Mouse (Mus musculus): ENCODE data around the gene Atxn1. TPM values are rescaled to one million over a fixed set of nuclear protein-coding genes. Genes with fewer than 3 reads are reported as not detected.

The Atxn1 gene
- polyA plus RNA-seq, 1 experiment from 2014 or later = 11.9 TPM

DNA sequence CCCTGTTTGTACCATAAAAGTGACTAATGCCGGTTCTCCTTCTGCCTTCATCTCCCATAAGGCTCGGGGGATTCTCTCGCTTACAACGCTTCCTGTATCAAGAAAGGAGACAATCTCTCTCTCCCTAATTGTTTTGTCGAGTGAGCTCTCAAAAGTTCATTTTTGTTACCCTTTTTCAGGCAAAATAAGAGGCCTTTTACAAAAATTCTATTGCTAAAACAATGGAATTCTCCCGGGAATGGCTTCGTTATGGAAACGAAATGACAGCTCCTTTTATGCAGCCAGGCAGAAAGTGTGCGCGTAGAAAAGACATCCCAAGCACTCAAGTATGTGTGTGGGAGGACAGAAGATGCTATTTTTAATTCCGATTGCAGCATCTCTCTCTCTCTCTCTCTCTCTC, 255.4 kb downstream of the Atxn1 start:
- peak; percentile 35 for DNase-seq (ENCODE audit: low spot score)
- TF ChIP-seq EP300 (IDR thresholded peaks at IDR 0.05) = no peak
- TF ChIP-seq CTCF (IDR thresholded peaks at IDR 0.05) = no peak
- no peak overlapping the region for H3K4me3 ChIP-seq (ENCODE audit: low read depth, low read length)
- WGBS = 73% methylated on average over 11 of the region's 11 CpGs
- H3K27me3 ChIP-seq (replicated peaks; ENCODE audit: insufficient read depth, low read length) = no peaks in the 10 kb centered on the region
- H3K4me2 ChIP-seq (replicated peaks; ENCODE audit: low read depth, low read length) = no peak overlapping the region
- ATAC-seq = no peak
- H3K9ac ChIP-seq (replicated peaks; ENCODE audit: low read depth) = no peak overlapping the region
- H3K36me3 ChIP-seq (ENCODE audit: insufficient read depth, low read length) = no peaks in the 10 kb centered on the region
- H3K9me3 ChIP-seq (ENCODE audit: low read length) = no peaks in the 10 kb centered on the region
- H3K27ac ChIP-seq (ENCODE audit: low read length) = no peak overlapping the region
- no peaks in the 10 kb centered on the region for H3K4me1 ChIP-seq (ENCODE audit: insufficient read depth, low read depth, low read length)

- 67% methylated on average over 7 of the region's 7 CpGs for WGBS
- Histone ChIP-seq H3K9me3 (ENCODE audit: low read length) (no peaks in the 10 kb centered on the region), H3K4me2 (replicated peaks; ENCODE audit: low read depth, low read length) (no peak overlapping the region), H3K4me3 (ENCODE audit: low read depth, low read length) (no peak overlapping the region), H3K27ac (ENCODE audit: low read length) (no peak overlapping the region), H3K36me3 (ENCODE audit: insufficient read depth, low read length) (no peaks in the 10 kb centered on the region), H3K9ac (replicated peaks; ENCODE audit: low read depth) (no peak overlapping the region), H3K27me3 (replicated peaks; ENCODE audit: insufficient read depth, low read length) (no peaks in the 10 kb centered on the region), H3K4me1 (ENCODE audit: insufficient read depth, low read depth, low read length) (no peaks in the 10 kb centered on the region)
- DNase-seq (ENCODE audit: low spot score) (no peak), ATAC-seq (no peak)
- TF ChIP-seq CTCF (IDR thresholded peaks at IDR 0.05) (no peak), EP300 (IDR thresholded peaks at IDR 0.05) (no peak)
These were observed 263.5 kb downstream of the Atxn1 start for GRCm38 (mm10) chr13:45701296-45701790.

DNA sequence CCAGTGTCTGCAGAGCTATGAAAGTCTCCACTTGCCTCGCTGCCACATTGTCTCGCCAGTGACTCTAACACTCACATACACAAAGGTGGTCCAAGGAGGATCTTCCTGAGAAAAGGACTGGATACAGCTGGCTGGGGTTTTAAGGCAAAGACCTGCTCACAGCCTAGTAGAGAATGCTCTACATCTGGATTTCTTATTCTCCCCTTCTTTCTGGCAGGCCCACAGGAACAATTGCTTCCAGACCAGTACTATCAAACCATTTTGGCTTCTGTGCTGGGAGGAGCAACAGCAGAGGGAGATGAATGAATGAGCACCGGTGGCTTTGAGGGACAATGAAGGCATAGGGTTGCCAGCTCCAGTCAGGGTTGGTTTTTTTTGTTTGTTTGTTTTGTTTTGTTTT, 265.8 kb downstream of the Atxn1 start:
- no peaks in the 10 kb centered on the region for H3K36me3 ChIP-seq (ENCODE audit: insufficient read depth, low read length)
- no peaks in the 10 kb centered on the region for H3K27me3 ChIP-seq (replicated peaks; ENCODE audit: insufficient read depth, low read length)
- H3K4me3 ChIP-seq (ENCODE audit: low read depth, low read length) = no peak overlapping the region
- 67% methylated on average over 3 of the region's 3 CpGs for WGBS
- no peak for ATAC-seq
- H3K9me3 ChIP-seq (ENCODE audit: low read length) = no peaks in the 10 kb centered on the region
- H3K9ac ChIP-seq (replicated peaks; ENCODE audit: low read depth) = no peak overlapping the region
- H3K4me2 ChIP-seq (replicated peaks; ENCODE audit: low read depth, low read length) = no peak overlapping the region
- no peaks in the 10 kb centered on the region for H3K4me1 ChIP-seq (ENCODE audit: insufficient read depth, low read depth, low read length)
- no peak for DNase-seq (ENCODE audit: low spot score)
- TF ChIP-seq EP300 (IDR thresholded peaks at IDR 0.05) = no peak
- no peak for TF ChIP-seq CTCF (IDR thresholded peaks at IDR 0.05)
- no peak overlapping the region for H3K27ac ChIP-seq (ENCODE audit: low read length)

- peak; percentile 61 for TF ChIP-seq CTCF (IDR thresholded peaks at IDR 0.05)
- no peak for TF ChIP-seq EP300 (IDR thresholded peaks at IDR 0.05)
- H3K36me3 ChIP-seq (ENCODE audit: insufficient read depth, low read length) = no peaks in the 10 kb centered on the region
- 91% methylated on average over 6 of the region's 6 CpGs for WGBS
- peaks cover 9% of the 10 kb centered on the region; the same call in 1 of the 2 replicates for H3K4me1 ChIP-seq (ENCODE audit: insufficient read depth, low read depth, low read length)
- no peak for DNase-seq (ENCODE audit: low spot score)
- H3K4me2 ChIP-seq (replicated peaks; ENCODE audit: low read depth, low read length) = no peak overlapping the region
- ATAC-seq = no peak
- H3K27me3 ChIP-seq (replicated peaks; ENCODE audit: insufficient read depth, low read length) = no peaks in the 10 kb centered on the region
- peak overlapping the region; percentile 54; the same call in 1 of the 2 replicates for H3K27ac ChIP-seq (ENCODE audit: low read length)
- H3K9me3 ChIP-seq (ENCODE audit: low read length) = no peaks in the 10 kb centered on the region
- H3K9ac ChIP-seq (replicated peaks; ENCODE audit: low read depth) = no peak overlapping the region
- H3K4me3 ChIP-seq (ENCODE audit: low read depth, low read length) = no peak overlapping the region
These were observed 268.8 kb downstream of the Atxn1 start for GRCm38 (mm10) chr13:45696009-45696408.

GRCm38 (mm10) chr13:45694921-45695437, 269.8 kb downstream of the Atxn1 start:
- Histone ChIP-seq H3K4me3 (ENCODE audit: low read depth, low read length) (no peak overlapping the region), H3K27me3 (replicated peaks; ENCODE audit: insufficient read depth, low read length) (no peaks in the 10 kb centered on the region), H3K9me3 (ENCODE audit: low read length) (no peaks in the 10 kb centered on the region), H3K4me1 (ENCODE audit: insufficient read depth, low read depth, low read length) (peaks cover 9% of the 10 kb centered on the region; the same call in 1 of the 2 replicates), H3K4me2 (replicated peaks; ENCODE audit: low read depth, low read length) (no peak overlapping the region), H3K36me3 (ENCODE audit: insufficient read depth, low read length) (no peaks in the 10 kb centered on the region), H3K9ac (replicated peaks; ENCODE audit: low read depth) (no peak overlapping the region), H3K27ac (ENCODE audit: low read length) (peak overlapping the region; percentile 69)
- DNase-seq (ENCODE audit: low spot score) = peak; percentile 89
- TF ChIP-seq CTCF (IDR thresholded peaks at IDR 0.05) = no peak
- TF ChIP-seq EP300 (IDR thresholded peaks at IDR 0.05) = peak; percentile 93
- ATAC-seq = peak; percentile 92
- 44% methylated on average over 12 of the region's 12 CpGs for WGBS

- peak overlapping the region; percentile 52 for H3K27ac ChIP-seq (ENCODE audit: low read length)
These were observed 270.9 kb downstream of the Atxn1 start for GRCm38 (mm10) chr13:45693953-45694352.

More at GRCm38 (mm10) chr13:45693953-45694352, 270.9 kb downstream of the Atxn1 start:
- ATAC-seq (no peak), DNase-seq (ENCODE audit: low spot score) (peak; percentile 29)
- H3K27me3 ChIP-seq (replicated peaks; ENCODE audit: insufficient read depth, low read length) = no peaks in the 10 kb centered on the region
- no peak overlapping the region for H3K9ac ChIP-seq (replicated peaks; ENCODE audit: low read depth)
- H3K4me2 ChIP-seq (replicated peaks; ENCODE audit: low read depth, low read length) = no peak overlapping the region
- H3K4me1 ChIP-seq (ENCODE audit: insufficient read depth, low read depth, low read length) = peaks cover 9% of the 10 kb centered on the region; the same call in 1 of the 2 replicates
- H3K4me3 ChIP-seq (ENCODE audit: low read depth, low read length) = no peak overlapping the region
- no peaks in the 10 kb centered on the region for H3K9me3 ChIP-seq (ENCODE audit: low read length)
- no peaks in the 10 kb centered on the region for H3K36me3 ChIP-seq (ENCODE audit: insufficient read depth, low read length)
- TF ChIP-seq CTCF (IDR thresholded peaks at IDR 0.05) (peak; percentile 51), EP300 (IDR thresholded peaks at IDR 0.05) (no peak)
- 71% methylated on average over 9 of the region's 9 CpGs for WGBS

All from lung, postnatal 0 days (tissue).